ENCODE assay signal across 20 mouse cellular contexts in the genomic region with DNA sequence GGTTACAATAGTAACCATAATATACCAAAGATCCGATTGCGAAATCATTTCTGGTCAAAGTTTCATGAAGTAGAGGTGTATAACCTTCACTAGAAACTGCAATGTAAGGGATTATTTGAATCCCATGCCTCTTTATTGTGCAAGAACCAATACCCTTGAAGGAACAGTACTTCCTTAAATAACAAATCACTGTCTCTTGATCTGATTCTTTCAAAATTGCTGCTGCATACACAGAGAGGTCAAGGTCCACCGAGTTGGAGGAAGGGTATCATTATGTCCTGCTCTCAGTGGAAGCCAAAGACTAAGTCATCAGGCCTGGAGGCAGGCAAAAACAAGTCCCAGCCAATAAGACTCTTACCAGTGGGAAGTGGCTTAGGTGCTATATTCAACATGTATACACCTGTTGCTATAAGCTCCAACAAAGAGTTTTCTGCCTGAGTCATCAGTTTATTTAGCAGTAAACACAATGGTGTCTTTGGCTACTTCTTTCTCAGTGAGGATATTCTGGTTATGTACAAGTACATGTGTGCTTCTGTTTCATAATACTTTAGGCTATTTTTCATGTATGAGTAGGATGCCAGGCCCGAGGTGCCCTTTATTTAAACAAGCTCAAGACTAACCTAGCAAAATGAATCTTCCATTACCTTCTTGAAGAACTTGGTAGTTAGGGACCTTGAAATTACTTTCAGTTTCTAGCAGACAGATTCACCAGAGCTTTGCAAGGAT. TPM values are rescaled to one million over a fixed set of nuclear protein-coding genes. Genes with fewer than 3 reads are reported as not detected.
DNase-seq lines count a peak whose midpoint lies in the region; ATAC-seq and TF ChIP-seq lines count a peak whose summit lies in the region.
"Had no signal": no experiment of that assay in that cellular context is flagged by ENCODE, and none has a peak within 500 bp of the region (broad histone marks: within the 10 kb centered on the region; RNA-seq: fewer than 3 reads in every experiment).

No protein-coding gene starts in this region.

- no peak for TF ChIP-seq CTCF in liver, postnatal 0 days (IDR thresholded peaks at IDR 0.05; ENCODE audit: low read depth)
- TF ChIP-seq CTCF in small intestine, adult 2 months (IDR thresholded peaks at IDR 0.05; ENCODE audit: extremely low read depth, insufficient read length, insufficient replicate concordance, low read depth, low read length): no peak
- no peak for TF ChIP-seq CTCF in midbrain, postnatal 0 days (IDR thresholded peaks at IDR 0.05)

- H3K9ac ChIP-seq in liver, postnatal 0 days (replicated peaks): no peak overlapping the region
- no peak overlapping the region for H3K9ac ChIP-seq in liver, embryonic 12.5 days
- H3K9ac ChIP-seq in midbrain, postnatal 0 days (replicated peaks; ENCODE audit: low read length, poor library complexity, severe bottlenecking): no peak overlapping the region
- H3K9ac ChIP-seq: embryonic facial prominence, embryonic 12.5 days; lung, embryonic 15.5 days; neural tube, embryonic 13.5 days had no signal

- peak overlapping the region; percentile 26; the same call in 1 of the 2 replicates for H3K4me2 ChIP-seq in liver, postnatal 0 days (ENCODE audit: low read depth, low read length)
- no peak overlapping the region for H3K4me2 ChIP-seq in liver, embryonic 12.5 days
- no peak overlapping the region for H3K4me2 ChIP-seq in midbrain, postnatal 0 days (ENCODE audit: low read depth, low read length, poor library complexity, severe bottlenecking)
- H3K4me2 ChIP-seq: embryonic facial prominence, embryonic 12.5 days; lung, embryonic 15.5 days; neural tube, embryonic 13.5 days had no signal

- ATAC-seq in liver, postnatal 0 days: peak; percentile 41
- no peak for ATAC-seq in liver, embryonic 12.5 days
- peak; percentile 33 for ATAC-seq in common myeloid progenitor, adult 5-6 weeks (replicated peaks; ENCODE audit: low read depth, poor library complexity, severe bottlenecking)
- no peak for ATAC-seq in midbrain, postnatal 0 days (ENCODE audit: low FRiP score)
- ATAC-seq: midbrain, embryonic 16.5 days had no signal

- H3K36me3 ChIP-seq in liver, postnatal 0 days (replicated peaks; ENCODE audit: insufficient read depth, low read length): peaks cover 4% of the 10 kb centered on the region; the same call in 1 of the 2 replicates
- peaks cover 12% of the 10 kb centered on the region; the same call in 1 of the 2 replicates for H3K36me3 ChIP-seq in liver, embryonic 12.5 days
- 0 out of 2 replicates have a peak, but pooled peaks cover 11% of the 10 kb centered on the region for H3K36me3 ChIP-seq in macrophage (ENCODE audit: inconsistent target)
- no peaks in the 10 kb centered on the region for H3K36me3 ChIP-seq in small intestine, adult 2 months (ENCODE audit: control insufficient read depth, insufficient read depth, low read length)
- no peaks in the 10 kb centered on the region for H3K36me3 ChIP-seq in midbrain, postnatal 0 days (ENCODE audit: insufficient read depth, low read length)
- H3K36me3 ChIP-seq: embryonic facial prominence, embryonic 12.5 days; lung, embryonic 15.5 days; neural tube, embryonic 13.5 days had no signal

- no peak overlapping the region for H3K27ac ChIP-seq in liver, postnatal 0 days (ENCODE audit: low read depth)
- no peak overlapping the region for H3K27ac ChIP-seq in liver, embryonic 12.5 days
- peak overlapping the region; percentile 32 for H3K27ac ChIP-seq in macrophage
- peak overlapping the region; percentile 53 for H3K27ac ChIP-seq in small intestine, adult 2 months (ENCODE audit: insufficient read depth, low read depth, low read length)
- no peak overlapping the region for H3K27ac ChIP-seq in midbrain, postnatal 0 days (ENCODE audit: low read depth, low read length)
- H3K27ac ChIP-seq: embryonic facial prominence, embryonic 12.5 days; heart, adult 2 months; lung, embryonic 15.5 days; neural tube, embryonic 13.5 days had no signal

- peaks cover 87% of the 10 kb centered on the region for H3K79me2 ChIP-seq in macrophage (ENCODE audit: inconsistent target)

- intact Hi-C loops in left cerebral cortex, postnatal 4 days (cut with DNase I): no loop called here
- intact Hi-C loops in heart, postnatal 36 days (cut with DNase I): no loop called here

- H3K4me1 ChIP-seq in liver, postnatal 0 days (ENCODE audit: insufficient read depth): peaks cover 19% of the 10 kb centered on the region
- H3K4me1 ChIP-seq in liver, embryonic 12.5 days: peaks cover 47% of the 10 kb centered on the region
- peaks cover 6% of the 10 kb centered on the region; the same call in 1 of the 2 replicates for H3K4me1 ChIP-seq in small intestine, adult 2 months (ENCODE audit: control insufficient read depth, insufficient read depth, insufficient read length, low read length)
- no peaks in the 10 kb centered on the region for H3K4me1 ChIP-seq in midbrain, postnatal 0 days (ENCODE audit: insufficient read depth, low read length)
- H3K4me1 ChIP-seq: embryonic facial prominence, embryonic 12.5 days; lung, embryonic 15.5 days; neural tube, embryonic 13.5 days had no signal

- TF ChIP-seq EP300 in liver, postnatal 0 days (IDR thresholded peaks at IDR 0.05; ENCODE audit: low read depth): no peak

- H3K27me3 ChIP-seq in liver, postnatal 0 days (ENCODE audit: insufficient read depth, low read length): no peaks in the 10 kb centered on the region
- H3K27me3 ChIP-seq in liver, embryonic 12.5 days (replicated peaks): no peaks in the 10 kb centered on the region
- H3K27me3 ChIP-seq in small intestine, adult 2 months (ENCODE audit: control insufficient read depth, insufficient read depth, low read length): no peaks in the 10 kb centered on the region
- no peaks in the 10 kb centered on the region for H3K27me3 ChIP-seq in midbrain, postnatal 0 days (ENCODE audit: insufficient read depth, low read length)
- H3K27me3 ChIP-seq: embryonic facial prominence, embryonic 12.5 days; lung, embryonic 15.5 days; neural tube, embryonic 13.5 days had no signal

- WGBS in liver, postnatal 0 days (ENCODE audit: insufficient replicate concordance): 74% methylated on average over 4 of the region's 4 CpGs
- 72% methylated on average over 4 of the region's 4 CpGs for WGBS in liver, embryonic 12.5 days (ENCODE audit: insufficient replicate concordance)
- WGBS in macrophage (ENCODE audit: missing documents): 56% methylated on average over 4 of the region's 4 CpGs
- 38% methylated on average over 4 of the region's 4 CpGs for WGBS in small intestine, adult 2 months
- 89% methylated on average over 4 of the region's 4 CpGs for WGBS in midbrain, postnatal 0 days

- no peak for DNase-seq in liver, postnatal 0 days
- DNase-seq in midbrain, postnatal 0 days (ENCODE audit: low spot score): no peak
- DNase-seq in left cerebral cortex, postnatal 4 days: no peak
- DNase-seq in heart, postnatal 36 days: no peak
- DNase-seq: adrenal gland, adult 8-10 months; cerebellum, adult 8-10 months; gastrocnemius, postnatal 10 days; heart, adult 2 months; kidney, adult 18-20 months; kidney, postnatal 36 days; right cerebral cortex, postnatal 4 days; thymus, adult 18-20 months had no signal

- no peak overlapping the region for H3K4me3 ChIP-seq in liver, postnatal 0 days (ENCODE audit: low read depth, low read length)
- no peak overlapping the region for H3K4me3 ChIP-seq in liver, embryonic 12.5 days
- no peak overlapping the region for H3K4me3 ChIP-seq in macrophage (ENCODE audit: inconsistent target)
- no peak overlapping the region for H3K4me3 ChIP-seq in small intestine, adult 2 months (ENCODE audit: low read depth, low read length)
- H3K4me3 ChIP-seq in midbrain, postnatal 0 days (ENCODE audit: low read depth, low read length): no peak overlapping the region
- H3K4me3 ChIP-seq: embryonic facial prominence, embryonic 12.5 days; heart, adult 2 months; lung, embryonic 15.5 days; neural tube, embryonic 13.5 days had no signal

- no peak for TF ChIP-seq POLR2A in small intestine, adult 2 months (IDR thresholded peaks at IDR 0.05; ENCODE audit: low read depth, low read length)

- H3K9me3 ChIP-seq in liver, postnatal 0 days (ENCODE audit: low read length): no peaks in the 10 kb centered on the region
- no peaks in the 10 kb centered on the region for H3K9me3 ChIP-seq in liver, embryonic 12.5 days (replicated peaks)
- H3K9me3 ChIP-seq in midbrain, postnatal 0 days (ENCODE audit: low read length): no peaks in the 10 kb centered on the region
- H3K9me3 ChIP-seq: embryonic facial prominence, embryonic 12.5 days; lung, embryonic 15.5 days; neural tube, embryonic 13.5 days had no signal

RNA-seq across cellular contexts. Expression of a gene that starts 13.5 kb away (rescaled TPM):
- polyA plus RNA-seq in liver, postnatal 0 days (2015; fragmentation: Nextera tagmentation; extraction: Ambion mirVana): 61.3 and 73.3 TPM in 2 replicates
- 169 and 171 TPM in 2 replicates for polyA plus RNA-seq in liver, embryonic 12.5 days (2016; fragmentation: Nextera tagmentation; extraction: Ambion mirVana)
- total RNA-seq in common myeloid progenitor, adult 5-6 weeks (2017): 788 and 813 TPM in 2 replicates
- 1,000 to 10,000 TPM in 15 of 26 experiments, 100 to 1,000 TPM in 10, 10 to 100 TPM in 1; 83.6 to 1,534 (median 1,127) TPM for total RNA-seq in macrophage (2018; cell fraction: chromatin; rRNA removed)
- 100 to 1,000 TPM; 334 to 648 (median 462) TPM for total RNA-seq in macrophage (2018; cell fraction: cytosol; rRNA removed)
- total RNA-seq in macrophage (2018; cell fraction: nucleus; rRNA removed): 1,000 to 10,000 TPM in 11 of 26 experiments, 100 to 1,000 TPM in 15; 271 to 1,882 (median 927) TPM
- 311 to 412 TPM (median 370 TPM) in 3 replicates for polyA plus RNA-seq in macrophage (2018)
- polyA plus RNA-seq in small intestine, adult 2 months (2012; rRNA removed): 27.2 and 48.7 TPM in 2 replicates
- total RNA-seq in midbrain, postnatal 0 days (2014; rRNA removed): 85.9 and 86.0 TPM in 2 replicates
- 46.8 and 55.9 TPM in 2 replicates for polyA plus RNA-seq in midbrain, postnatal 0 days (2015; fragmentation: Nextera tagmentation; extraction: Ambion mirVana)
- total RNA-seq in left cerebral cortex, postnatal 4 days (2021): 10 to 100 TPM; 70.8 to 76.0 TPM
- 100 to 1,000 TPM; 195 to 217 TPM for total RNA-seq in heart, postnatal 36 days (2021)

Comparison
In these comparisons a context has a peak if more than half of its experiments do, and no peak if none do; other contexts are left out.
1. ATAC-seq: peak in liver, postnatal 0 days (single experiment) and common myeloid progenitor, adult 5-6 weeks (single experiment); none in liver, embryonic 12.5 days (single experiment) and midbrain, postnatal 0 days (single experiment).
2. H3K27ac ChIP-seq: peak in macrophage (single experiment) and small intestine, adult 2 months (single experiment); none in liver, postnatal 0 days (single experiment), liver, embryonic 12.5 days (single experiment) and midbrain, postnatal 0 days (single experiment).